Mouse (Mus musculus): ENCODE data around the gene Cd3d.
A peak's percentile ranks its signal among the peaks of the same experiment; 100 is the strongest.

The Cd3d gene

DNA sequence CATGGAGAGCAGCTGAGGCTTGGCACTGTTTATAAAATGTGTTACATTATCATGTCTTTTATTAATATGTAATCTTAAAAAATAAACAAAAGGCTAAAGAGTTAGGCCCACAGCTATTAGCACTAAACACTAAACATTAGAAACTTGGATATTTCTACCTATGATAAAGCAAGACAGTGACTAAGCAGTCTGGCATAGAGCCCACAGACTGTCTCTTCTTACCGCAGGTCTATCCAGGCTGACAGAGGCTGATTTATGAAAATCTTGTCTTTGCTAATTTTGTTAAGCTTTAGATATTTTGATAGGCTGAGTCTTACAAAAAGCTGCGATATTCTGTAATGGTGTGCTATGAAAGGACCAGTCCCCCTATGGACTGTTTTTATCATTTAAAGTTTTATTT is 11.7 kb downstream of the Cd3d start:
- DNase-seq (ENCODE audit: low spot score in 2 of 2), result no peak

DNA sequence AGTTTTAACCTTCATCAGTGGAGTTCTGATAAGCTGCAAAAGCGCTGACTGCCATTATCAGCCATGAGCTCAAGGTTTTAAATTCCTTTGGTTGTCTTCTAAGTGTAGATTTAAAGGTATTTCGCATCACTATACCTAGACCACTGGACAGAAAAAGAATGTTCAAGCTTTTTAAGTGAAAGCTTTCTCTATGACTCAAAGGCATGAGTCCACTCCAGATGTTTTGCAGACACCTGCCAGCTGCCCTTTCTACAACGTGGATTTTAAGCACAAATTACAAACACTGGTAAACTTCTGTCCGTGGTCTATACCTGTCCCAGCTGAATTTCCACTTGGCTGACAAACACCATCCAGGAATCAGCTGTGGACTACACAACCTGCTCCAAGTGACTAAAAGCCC is 13.4 kb downstream of the Cd3d start:
- no peak for DNase-seq (ENCODE audit: low spot score in 2 of 2)

DNA sequence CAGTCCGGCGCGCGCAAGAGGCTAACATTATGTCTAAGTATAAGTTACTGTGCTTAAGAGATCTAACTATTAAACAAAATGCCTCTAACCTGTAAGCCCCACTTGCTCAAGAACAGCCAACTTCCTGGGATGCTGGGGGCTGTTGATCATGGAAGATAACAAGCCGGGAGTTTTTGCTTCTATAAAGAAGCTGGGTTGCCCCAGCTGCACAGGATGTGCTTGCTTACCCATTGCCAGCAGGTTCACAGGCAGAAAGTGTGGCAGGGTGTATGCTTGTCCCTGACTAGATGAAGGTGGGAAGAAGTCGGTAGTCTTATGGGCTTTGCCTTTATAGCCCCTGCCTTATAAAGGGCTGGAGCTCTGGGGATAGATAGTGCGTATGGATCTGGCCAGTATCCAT is 15.0 kb downstream of the Cd3d start:
- no peak for DNase-seq (ENCODE audit: low spot score in 2 of 2)

DNA sequence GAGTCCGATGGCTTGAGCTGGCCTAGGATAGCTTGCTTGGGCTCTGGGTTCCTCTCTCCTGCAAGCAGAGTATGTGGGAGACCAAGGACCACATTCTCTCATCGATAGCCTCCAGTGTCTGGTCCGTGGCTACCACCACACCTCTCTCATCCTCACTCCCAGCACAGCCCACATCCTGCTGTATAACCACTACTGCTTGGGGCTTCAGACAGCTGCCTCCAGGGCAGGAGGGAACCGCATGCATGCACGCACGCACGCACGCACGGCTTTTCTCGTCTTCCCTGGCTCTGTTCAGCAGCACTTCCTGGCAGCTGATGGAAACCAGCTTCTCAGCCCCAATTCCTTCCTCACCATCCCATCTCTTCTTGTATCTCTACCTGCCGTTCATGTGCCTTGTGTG is 16.6 kb downstream of the Cd3d start:
- DNase-seq (ENCODE audit: low spot score in 2 of 2), result no peak

DNA sequence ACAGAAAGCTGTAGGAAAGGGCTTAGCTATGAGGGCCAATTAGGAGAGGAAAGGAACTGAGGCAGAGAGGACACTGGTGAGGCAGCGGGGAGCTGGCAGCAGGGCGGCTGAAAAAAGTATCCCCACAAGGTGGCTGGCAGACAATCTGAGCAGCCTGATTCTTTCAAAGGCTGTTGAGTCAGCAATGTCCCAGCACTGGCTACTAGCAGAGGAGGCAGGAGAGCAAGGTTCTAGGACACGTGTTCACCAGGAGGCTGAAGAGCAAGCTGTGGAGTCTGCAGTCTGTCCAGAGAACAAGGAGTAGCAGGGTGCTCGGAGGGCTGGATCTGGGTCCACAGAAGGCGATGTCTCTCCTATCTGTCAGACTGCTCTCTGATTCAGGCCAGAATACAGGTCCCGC is 17.6 kb downstream of the Cd3d start:
- DNase-seq (ENCODE audit: low spot score in 2 of 2), result no peak

DNA sequence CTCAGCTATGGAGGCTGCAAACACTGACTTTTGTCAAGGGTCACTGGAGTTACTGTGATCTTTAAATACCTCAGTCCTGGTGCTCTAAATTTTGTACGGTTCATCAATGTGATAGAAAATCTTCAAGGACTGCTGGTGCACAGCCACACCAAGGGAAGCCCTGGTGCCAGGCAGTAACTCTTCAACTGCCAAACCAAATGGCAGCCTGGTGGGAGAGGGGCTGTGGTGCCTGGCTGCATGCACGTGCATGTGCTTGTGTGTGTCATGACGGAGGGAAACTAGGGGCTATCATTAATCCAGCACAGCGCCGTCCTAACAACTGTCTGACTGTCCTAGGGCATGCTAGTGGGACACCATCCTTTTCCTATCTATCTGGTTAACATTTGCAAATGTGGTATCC is 18.2 kb downstream of the Cd3d start:
- DNase-seq (ENCODE audit: low spot score in 2 of 2), result no peak

DNA sequence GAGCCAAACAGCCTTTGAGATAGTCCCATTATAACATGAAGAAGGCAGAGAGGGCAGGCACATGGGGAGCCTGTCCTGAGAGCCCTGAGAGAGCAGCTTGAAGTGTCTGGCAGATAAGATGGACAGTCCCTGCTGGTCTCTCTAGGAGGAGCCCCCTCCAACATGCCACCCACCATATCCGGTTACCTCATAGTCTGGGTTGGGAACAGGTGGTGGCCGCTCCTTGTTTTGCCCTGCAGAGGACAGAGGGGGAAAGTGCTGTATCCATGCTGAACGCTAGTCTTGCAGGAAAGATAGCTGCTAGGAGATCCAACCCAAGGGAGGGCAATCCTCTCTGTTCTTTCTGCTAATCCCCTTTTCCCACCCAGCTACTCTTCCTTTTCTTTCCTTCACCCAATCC is 18.7 kb downstream of the Cd3d start:
- DNase-seq (ENCODE audit: low spot score in 2 of 2), result no peak

DNA sequence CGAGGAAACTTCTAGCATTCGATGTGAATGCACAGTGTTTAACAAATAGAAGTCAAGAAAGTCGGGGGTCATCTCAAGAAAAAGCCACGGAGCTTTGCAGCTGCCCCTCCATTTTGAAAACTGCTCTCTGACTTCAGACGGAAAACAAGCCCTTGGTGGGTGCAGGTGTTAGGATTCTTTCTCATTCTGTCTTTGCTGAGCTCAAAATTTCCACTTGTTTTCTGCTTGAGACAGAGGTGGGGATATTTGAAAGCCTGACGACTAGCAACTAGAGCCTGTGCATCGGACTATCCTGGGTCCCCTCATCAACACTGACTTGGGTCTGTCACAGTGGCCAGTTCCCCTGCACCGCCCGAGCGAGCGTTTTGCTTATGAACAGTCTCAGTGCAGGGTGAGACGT is 25.8 kb downstream of the Cd3d start:
- DNase-seq (ENCODE audit: low spot score in 2 of 2), result no peak

DNA sequence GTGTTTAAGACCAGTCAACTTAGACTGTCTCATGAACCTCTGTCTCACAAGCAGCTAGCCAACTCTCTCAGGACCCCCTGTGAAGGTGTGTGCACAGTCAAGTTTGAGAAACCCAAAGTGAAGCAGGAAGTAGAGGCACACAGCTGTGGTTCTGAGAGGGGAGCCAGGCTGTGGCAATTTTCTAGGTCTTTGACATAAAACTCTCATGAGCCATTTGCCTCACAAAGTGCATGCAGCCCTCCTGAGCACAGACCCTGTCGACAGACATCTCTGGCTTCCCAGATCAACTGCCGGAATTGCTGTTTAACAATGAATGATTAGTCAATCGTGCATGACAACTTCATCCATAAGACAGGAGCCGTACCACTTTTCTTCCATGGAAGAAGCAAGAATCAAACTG is 26.8 kb downstream of the Cd3d start:
- DNase-seq (ENCODE audit: low spot score in 2 of 2), result no peak

DNA sequence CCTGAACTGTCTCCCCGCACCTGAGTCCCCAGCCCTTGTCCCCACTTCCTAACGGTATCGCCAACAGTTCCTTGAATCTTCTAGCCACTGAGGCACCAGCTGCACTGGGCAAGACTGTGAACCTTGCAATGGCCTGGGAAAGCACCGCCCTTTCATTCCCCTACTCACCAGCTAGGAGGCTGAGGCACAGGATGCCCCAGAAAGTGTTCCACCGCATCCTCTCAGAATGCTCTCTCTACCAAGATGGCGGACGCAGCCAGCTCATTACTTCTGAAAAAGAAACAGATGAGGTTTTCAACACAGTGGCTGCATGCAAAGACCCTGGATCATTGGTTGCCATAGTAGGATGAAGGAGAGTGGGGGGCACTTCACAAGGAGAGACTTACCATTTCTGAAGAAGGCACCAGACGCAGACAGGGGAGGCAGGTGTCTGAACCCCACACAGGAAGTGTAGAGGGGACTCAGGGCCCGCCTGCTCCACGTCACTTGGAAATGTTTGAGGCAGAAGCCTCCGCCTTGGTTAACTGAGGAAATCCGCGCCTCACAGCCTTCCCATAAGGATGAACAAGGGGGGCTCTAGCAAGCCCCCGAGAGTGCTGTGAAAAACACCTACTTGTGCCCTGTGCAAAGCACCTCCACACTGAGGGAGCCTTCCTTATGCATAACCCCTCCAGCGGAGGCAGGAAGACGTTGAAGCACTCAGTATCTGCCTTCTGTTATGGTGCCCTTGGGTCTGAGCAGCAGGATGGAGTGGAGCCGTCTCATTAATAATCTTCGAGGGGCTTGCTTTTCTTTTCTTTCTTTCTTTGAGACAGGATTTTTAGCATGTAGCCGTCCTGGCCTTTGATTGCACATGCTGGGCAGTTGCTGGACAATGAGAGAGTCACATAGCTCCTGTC is 27.8 kb downstream of the Cd3d start, which contains the start of gene Cd3e:
Cd3e (minus strand) TSS at position 448 of the 899 bp plus-strand sequence.
- DNase-seq (ENCODE audit: low spot score in 2 of 2), result no peak

DNA sequence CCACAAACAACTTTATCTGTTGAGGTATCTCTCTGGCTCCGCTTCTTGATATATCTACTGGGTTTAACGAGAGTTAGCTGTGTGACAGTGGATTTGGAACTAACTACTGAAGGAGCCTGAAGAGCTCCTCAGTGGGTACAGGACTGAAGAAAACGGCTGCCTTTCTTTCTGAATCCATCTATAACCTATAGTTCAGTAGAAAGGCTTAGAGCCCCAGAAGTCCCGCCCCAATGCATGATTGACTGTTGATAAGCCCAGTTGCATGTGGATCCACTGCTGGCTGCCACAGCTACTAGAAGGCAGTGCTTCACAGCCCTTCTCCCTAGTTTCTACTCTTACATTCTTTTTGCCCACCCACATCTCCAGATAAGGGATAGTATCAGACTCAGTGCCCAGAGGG is 28.9 kb downstream of the Cd3d start:
- DNase-seq (ENCODE audit: low spot score in 2 of 2), result no peak

DNA sequence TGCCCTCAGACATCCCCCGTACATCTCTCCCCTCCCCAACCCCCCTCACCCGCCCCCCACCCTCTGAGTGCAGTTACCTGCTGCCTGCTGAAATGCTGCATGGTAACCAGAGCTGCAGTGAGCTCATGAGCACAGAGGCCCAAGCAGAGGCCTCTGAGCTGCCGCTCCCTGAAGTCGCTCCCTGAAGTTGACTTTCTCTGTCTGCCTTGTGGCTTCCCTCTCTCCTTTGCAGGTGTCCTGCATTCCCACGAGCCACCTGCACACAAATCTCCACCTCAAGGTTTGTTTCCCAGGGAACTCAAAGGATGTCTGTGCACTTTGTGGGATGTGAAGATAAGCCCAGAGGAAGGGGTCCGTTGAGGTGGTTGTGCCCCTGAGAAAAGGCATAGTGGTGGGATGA is 29.7 kb downstream of the Cd3d start:
- no peak for DNase-seq (ENCODE audit: low spot score in 2 of 2)

DNA sequence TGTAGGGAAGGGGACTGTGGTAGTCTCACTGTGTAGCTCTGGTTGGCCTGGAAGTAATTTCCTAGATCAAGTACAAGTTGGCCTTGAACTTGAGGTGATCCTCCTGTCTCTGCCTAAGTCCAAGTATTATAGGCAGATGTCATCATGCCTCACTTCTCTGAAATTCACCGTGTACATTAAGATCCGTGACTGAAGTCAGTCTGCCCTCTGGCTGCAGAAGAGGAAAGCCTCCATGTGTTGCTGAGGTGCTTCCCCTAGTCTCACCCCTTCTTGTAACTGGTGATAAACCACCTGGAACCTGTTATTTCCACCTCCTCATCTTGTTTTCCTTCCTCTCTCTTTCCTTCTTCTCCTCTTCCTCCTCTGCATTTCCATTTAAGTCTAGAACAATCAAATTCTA is 33.3 kb downstream of the Cd3d start:
- no peak for DNase-seq (ENCODE audit: low spot score in 2 of 2)

DNA sequence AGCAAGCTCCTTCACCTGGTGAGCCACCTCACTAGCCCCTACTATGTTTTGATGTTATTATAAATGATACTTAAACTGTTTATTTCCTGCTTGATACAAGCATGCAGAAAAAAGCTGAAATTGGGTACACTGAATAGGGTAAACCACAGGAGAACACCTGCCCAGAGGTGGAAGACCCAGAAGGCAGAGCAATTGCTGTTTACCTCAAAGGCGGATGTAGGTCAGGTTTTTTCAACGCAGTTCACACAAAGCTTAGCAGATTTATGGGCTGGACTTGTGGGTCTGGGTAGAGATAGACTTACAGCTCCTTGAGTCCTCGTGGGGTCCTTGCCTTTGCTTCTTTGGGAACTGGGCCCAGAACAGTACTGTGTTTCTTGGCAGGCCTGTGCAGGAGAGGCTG is 34.3 kb downstream of the Cd3d start:
- DNase-seq (ENCODE audit: low spot score in 2 of 2), result no peak

DNA sequence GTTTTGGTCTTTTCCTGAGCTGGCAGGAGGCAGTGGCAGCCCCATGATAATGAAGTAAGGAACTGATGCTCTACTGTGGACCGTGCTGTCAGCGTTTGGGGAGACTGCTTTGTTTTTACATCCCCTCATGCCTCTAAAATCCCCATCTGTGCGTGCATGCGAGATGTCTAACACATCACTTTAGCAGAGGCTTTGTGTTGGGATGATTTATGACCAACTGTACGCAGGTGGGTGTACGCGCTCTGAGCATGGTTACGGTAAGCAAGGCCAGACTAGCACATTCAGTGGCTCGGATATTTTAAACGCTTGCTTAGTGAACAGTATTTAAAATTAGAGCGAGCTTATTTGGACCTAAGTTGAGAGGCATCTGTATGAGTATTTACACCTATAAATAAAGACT is 36.4 kb downstream of the Cd3d start:
- DNase-seq (ENCODE audit: low spot score in 2 of 2), result no peak

DNA sequence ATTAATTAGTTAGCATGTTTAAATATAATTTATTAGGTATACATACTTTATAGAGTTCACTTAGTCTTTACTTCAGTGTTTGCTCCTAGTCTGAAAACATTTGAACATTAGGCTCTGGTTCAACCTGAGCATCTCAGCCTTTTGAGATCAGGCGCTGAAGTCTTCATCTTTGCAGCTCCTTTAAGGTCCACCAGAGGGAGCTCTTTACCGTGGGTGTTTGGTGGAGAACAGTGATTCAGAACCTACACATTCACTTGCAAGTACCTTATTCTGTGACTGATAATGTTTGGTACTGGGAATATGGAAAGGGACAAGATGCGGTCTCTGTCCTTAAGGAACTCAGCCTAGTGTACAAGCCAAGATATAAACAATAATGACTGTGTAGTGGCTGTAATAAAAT is 41.2 kb downstream of the Cd3d start:
- peak in 1 of 2 experiments; percentile 56 for DNase-seq (ENCODE audit: low spot score in 2 of 2)

DNA sequence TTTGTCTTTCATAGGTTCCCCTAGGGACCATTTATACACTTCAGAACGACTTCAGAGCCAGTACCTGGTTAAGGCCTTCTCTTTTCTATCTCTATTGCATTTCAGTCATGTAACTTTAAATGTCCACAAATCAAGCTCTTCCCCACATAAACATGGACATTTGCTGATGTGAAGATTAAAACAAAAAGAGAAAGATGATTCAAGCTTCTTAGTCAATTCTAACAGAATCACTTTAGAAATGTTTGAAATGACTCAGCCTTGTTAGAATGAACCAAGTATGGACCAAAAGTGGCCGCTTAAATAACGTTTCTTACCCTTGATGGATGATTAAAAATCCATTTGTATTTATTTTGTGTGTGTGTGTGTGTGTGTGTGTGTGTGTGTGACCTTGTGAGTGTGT is 42.1 kb downstream of the Cd3d start:
- no peak for DNase-seq (ENCODE audit: low spot score in 2 of 2)

DNA sequence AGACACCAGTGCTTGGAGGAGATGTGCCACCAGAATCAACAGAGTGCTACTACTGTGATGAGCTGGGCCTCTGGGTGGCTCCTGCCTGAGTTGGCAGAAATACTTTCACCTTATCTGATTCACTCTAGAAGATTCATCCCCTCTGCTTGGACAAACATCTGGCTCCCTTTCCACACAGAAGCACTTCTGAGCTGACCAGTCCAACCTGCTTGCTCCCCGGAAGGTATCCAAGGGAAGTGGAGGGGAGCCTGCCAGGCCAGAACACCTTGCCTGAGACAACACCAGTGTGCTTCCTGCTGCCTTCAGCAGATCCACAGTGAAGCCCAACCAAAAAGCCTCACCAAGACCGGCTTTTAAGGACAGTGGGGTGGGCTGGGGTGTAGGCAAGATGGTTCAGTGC is 42.6 kb downstream of the Cd3d start:
- no peak for DNase-seq (ENCODE audit: low spot score in 2 of 2)

DNA sequence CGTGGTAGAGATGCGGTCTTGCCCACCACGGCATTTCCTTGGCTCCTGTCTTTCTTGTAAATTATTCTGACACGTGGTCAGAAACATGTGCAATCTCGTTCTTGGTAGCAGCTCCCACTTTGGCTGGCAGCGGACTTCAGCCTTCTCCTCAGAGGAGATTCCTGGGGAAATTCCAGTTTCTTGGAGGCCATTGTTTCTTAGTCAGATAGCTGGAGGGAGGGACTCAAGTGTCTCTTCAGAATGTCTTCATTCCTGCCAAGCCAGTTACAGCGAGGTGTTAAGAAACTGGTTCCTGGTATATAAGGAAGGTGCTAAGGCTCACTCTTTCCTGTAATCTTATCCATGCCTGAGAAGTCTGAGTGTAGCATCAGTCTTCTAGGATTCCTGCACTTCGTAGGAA is 45.8 kb downstream of the Cd3d start:
- DNase-seq (ENCODE audit: low spot score in 2 of 2), result no peak

DNA sequence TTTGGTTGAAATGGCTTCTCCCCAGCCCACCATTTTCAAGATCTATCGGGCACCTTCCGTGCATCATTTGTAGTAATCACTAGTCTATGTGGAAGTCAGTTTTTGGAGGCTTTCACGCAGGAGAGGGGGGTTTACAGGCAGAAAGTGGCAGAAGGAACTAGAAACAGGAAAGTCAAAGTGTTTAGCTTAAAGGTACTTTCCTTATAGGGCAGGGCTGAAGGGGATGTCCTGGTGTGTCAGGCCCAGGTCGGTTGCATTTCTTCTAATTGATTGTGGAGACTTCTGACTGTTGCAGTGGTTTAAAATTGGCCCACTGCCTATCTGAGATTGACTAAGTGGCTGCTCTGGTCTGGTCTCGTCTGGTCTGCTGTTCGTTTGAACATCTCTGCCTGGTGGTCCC is 48.8 kb downstream of the Cd3d start:
- no peak for DNase-seq (ENCODE audit: low spot score in 2 of 2)

DNA sequence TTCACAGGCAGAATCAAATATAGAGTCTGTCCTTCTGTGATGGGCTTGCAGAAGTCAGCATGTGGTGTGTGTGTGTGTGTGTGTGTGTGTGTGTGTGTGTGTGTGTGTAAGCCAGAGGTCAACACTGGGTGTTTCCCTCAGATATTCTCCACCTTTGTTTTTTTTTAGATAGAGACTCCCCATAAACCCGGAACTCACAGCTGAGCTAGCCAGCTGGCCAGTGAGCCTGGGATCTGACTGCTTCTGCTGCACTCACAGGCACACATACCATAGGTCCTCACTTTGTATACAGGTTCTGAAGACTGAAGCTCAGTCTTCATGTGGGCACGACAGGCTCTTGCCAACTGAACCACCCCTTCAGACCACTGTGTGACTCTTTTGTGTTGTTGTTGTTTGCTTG is 50.7 kb downstream of the Cd3d start:
- no peak for DNase-seq (ENCODE audit: low spot score in 2 of 2)

DNA sequence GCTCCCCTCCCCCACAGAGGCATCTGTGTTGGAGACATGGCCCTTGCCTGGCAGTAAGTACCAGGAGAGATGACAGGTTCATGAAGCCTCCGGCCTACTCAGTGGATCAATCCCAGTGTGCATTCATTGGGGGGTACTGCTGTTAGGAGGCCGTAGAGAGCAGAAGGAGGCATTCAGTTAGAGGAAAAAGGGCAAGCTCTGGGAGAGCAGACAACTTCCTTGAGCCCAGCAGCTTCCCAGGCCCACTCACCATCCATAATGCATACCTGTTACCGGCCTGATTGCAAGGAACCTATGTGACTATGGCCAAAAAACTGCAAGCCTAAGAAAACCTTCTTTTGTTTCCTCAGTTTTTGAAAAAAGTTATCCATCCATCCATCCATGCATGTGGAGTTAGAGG is 52.9 kb downstream of the Cd3d start:
- no peak for DNase-seq (ENCODE audit: low spot score in 2 of 2)

Data from cerebellum, postnatal 4 days (tissue).